Mouse (Mus musculus) testis, adult 2 months (tissue): Measurements from ENCODE around the gene Pom121l2.

Source experiments
- CTCF ChIP-seq: fragments of 200-500 bp; IDR thresholded peaks from 2 replicates; pipeline ENCODE4 v1.5.1; 2012; ENCODE audit warnings: low read depth, mild to moderate bottlenecking, inconsistent platforms, low read length, moderate library complexity; ENCODE audit not compliant: control insufficient read depth, insufficient read depth, insufficient replicate concordance
- POLR2A ChIP-seq: fragments of 200-500 bp; IDR thresholded peaks from 2 replicates; pipeline ENCODE4 v1.6.1; 2012; ENCODE audit warnings: low read depth, mild to moderate bottlenecking, inconsistent platforms, low read length, moderate library complexity; ENCODE audit not compliant: control insufficient read depth

GRCm38 (mm10) chr13:22005605-22006333 is 24.8 kb downstream of the Pom121l2 start:
- TF ChIP-seq CTCF (no peak), POLR2A (no peak)
